Mouse (Mus musculus) cortical plate, adult 2 months (tissue): ENCODE measurements around the gene Gprin1. TPM values are rescaled to one million over a fixed set of nuclear protein-coding genes. Genes with fewer than 3 reads are reported as not detected.

Experiments
- H3K27ac ChIP-seq: fragments of 200-500 bp; 2 replicates; pipeline ENCODE4 v1.5.1; 2012; ENCODE audit warnings: low read length, control low read depth, inconsistent platforms; ENCODE audit not compliant: insufficient read depth
- H3K4me1 ChIP-seq: fragments of 200-500 bp; 2 replicates; pipeline ENCODE4 v1.6.1; 2011; ENCODE audit warnings: low read length; ENCODE audit not compliant: control insufficient read depth, insufficient read depth
- H3K4me3 ChIP-seq: fragments of 200-500 bp; 2 replicates; pipeline ENCODE4 v1.5.1; 2011; ENCODE audit warnings: mild to moderate bottlenecking, low read length, control low read depth; ENCODE audit not compliant: insufficient read depth
- CTCF ChIP-seq: fragments of 200-500 bp; IDR thresholded peaks from 2 replicates; pipeline ENCODE4 v1.5.1; 2011; ENCODE audit warnings: mild to moderate bottlenecking, control low read depth, low read length; ENCODE audit not compliant: insufficient read depth; ENCODE audit errors: extremely low read depth
- POLR2A ChIP-seq: fragments of 200-500 bp; IDR thresholded peaks from 2 replicates; pipeline ENCODE4 v1.6.1; 2011; ENCODE audit warnings: mild to moderate bottlenecking, low read length, control low read depth; ENCODE audit not compliant: insufficient read depth; ENCODE audit errors: extremely low read depth
- polyA plus RNA-seq: library from polyadenylated mRNA; depleted of rRNA; stranded (reverse); fragments of >200 nt; gene quantifications from 2 replicates; pipeline ENCODE4 v1.2.3, GENCODE M21; 2012

Gene Gprin1
- polyA plus RNA-seq, 1 experiment: 57.2 TPM

- TF ChIP-seq CTCF (no peak), POLR2A (peak; percentile 37; the same call in 1 of the 2 replicates)
- H3K27ac ChIP-seq: peak overlapping the region; percentile 30
- H3K4me3 ChIP-seq: no peak overlapping the region
- H3K4me1 ChIP-seq: peaks cover 16% of the 10 kb centered on the region
These were observed 9.8 kb upstream of the Gprin1 start for GRCm38 (mm10) chr13:54759496-54759895.

GRCm38 (mm10) chr13:54758756-54759470 lies 9.2 kb upstream of the Gprin1 start:
- Histone ChIP-seq H3K27ac (peak overlapping the region; percentile 47; the same call in 1 of the 2 replicates), H3K4me3 (no peak overlapping the region; the same call in 1 of the 2 replicates), H3K4me1 (peaks cover 17% of the 10 kb centered on the region)
- no peak for TF ChIP-seq POLR2A

GRCm38 (mm10) chr13:54758045-54758755 lies 8.5 kb upstream of the Gprin1 start:
- Histone ChIP-seq H3K27ac (peak overlapping the region; percentile 85), H3K4me1 (peaks cover 24% of the 10 kb centered on the region), H3K4me3 (peak overlapping the region; percentile 13)
- TF ChIP-seq CTCF: peak; percentile 81
- peak; percentile 89 for TF ChIP-seq POLR2A

GRCm38 (mm10) chr13:54757093-54757830 lies 7.6 kb upstream of the Gprin1 start:
- H3K27ac ChIP-seq: peak overlapping the region; percentile 85
- TF ChIP-seq CTCF (no peak), POLR2A (no peak)
- H3K4me3 ChIP-seq: peak overlapping the region; percentile 13
- peaks cover 29% of the 10 kb centered on the region for H3K4me1 ChIP-seq

DNA sequence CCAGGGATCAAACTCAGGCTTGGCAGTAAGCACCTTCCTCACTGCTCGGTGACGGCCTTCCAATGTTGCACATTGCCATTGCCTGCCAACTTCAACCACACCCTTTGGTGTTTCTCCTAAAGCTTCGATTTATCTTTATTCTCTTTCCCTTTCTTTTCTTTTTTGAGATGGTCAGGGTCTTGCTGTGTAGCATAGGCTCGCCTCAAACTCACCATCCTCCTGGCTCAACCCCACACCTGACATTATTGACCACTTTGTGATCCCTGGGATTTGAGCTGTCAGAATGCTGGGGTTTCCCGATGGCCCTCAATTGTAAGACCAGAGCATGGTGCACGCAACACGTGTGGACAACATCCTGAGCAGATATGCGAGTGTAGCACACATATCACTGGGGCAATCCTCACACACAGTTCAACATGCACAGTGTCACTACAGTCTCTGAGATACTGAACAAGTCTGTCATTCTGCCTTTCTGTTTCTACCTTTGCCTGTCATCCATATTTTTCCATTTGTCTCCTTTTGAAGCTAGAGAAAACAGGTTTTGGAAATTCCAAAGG lies 6.6 kb upstream of the Gprin1 start:
- H3K27ac ChIP-seq: peak overlapping the region; percentile 54
- TF ChIP-seq POLR2A (no peak), CTCF (no peak)
- peaks cover 34% of the 10 kb centered on the region for H3K4me1 ChIP-seq
- no peak overlapping the region for H3K4me3 ChIP-seq

DNA sequence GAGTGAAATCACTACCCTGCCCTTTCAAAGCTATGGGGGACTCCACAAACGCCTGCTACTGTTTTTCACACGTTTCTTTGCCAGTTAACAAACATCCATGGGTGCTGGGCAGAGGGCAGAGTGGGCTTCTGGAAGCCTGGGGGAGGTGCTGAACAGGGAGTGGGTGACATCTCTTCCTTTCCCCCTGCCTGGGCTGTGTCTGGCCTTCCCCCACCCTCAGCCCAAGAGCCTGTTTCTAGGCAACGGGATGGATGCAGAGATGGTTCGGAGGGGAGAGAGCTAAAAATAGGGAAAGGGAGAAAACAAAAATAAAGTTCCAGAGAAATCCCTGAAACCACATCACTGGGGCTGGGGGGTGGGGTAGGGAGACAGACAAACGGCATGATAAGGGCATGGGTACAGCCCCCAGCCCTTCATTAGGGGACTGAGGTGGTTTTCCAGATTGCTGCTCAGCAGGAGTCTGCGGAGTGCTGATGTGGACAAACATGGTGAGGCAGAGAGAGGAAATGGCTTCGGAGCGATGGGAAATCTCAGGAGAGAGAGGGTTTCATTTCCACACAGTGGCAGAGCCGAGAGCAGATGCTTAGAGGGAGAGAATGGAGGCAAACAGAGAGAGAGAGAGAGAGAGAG lies 5.6 kb upstream of the Gprin1 start:
- Histone ChIP-seq H3K4me3 (no peak overlapping the region), H3K4me1 (peaks cover 31% of the 10 kb centered on the region), H3K27ac (peak overlapping the region; percentile 89)
- TF ChIP-seq CTCF (no peak), POLR2A (no peak)

DNA sequence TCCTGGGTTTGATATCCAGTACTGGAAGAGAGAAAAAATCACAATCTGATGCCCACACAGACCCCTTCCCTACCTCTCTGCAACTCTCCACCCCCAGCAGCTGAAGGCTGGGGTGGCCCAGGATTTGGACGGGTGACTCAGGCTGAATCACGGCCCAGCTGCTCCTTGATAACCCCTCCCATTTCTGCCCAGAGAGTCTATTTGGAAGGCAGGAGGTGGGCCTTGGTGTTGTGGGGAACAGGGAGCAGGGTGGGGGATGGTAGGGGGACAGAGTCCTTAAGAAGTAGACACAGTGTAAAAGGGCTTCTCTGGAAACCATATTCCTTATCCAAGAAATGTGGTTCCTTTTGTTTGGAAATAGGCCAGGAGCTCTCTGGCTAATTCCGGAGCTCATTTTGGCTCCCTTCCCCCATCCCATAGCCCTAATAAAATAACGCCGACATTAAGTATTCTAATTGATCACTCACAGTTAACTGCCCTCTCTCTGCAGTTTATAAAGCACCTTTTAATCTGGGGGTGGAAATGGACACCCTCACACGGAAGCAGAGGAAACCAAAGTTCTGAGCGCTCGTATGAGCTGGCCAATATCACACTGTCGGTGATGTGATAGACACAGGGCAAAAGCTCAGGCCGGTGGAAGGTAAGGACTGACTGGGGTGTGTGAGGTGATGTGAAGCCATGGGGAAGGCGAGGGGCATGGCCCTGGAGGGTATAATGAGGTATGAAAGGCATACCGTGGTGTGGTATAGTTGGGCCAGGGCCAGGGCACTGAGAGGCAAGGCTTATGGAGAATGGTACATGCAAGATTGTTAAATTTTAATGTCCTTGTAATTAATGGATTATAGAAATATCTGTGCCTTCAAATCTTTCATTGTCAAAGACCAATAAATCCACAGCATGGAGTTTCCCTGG lies 4.8 kb upstream of the Gprin1 start:
- H3K4me1 ChIP-seq: peaks cover 29% of the 10 kb centered on the region
- peak overlapping the region; percentile 38 for H3K27ac ChIP-seq
- TF ChIP-seq POLR2A (no peak), CTCF (no peak)

DNA sequence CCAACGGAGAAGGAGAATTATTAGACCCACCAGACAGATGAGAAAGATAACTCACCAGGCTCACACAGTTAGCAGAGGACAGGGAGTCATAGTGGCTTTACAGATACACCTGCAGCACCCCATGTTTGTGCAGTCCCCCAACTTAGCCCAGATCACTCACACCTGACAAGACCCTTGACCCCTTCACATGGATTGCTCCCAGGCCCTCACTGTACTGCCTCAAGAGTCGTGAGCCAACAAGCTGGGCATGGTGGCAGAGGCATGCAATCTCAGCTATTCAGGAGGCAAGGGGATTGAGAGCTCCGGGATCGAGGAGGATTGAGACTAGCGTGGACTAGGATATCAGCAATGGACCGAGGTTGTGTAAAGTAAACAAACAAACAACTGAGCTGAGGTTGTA lies 4.1 kb upstream of the Gprin1 start:
- TF ChIP-seq POLR2A: no peak
- no peak for TF ChIP-seq CTCF
- Histone ChIP-seq H3K4me3 (no peak overlapping the region), H3K4me1 (peaks cover 27% of the 10 kb centered on the region), H3K27ac (peak overlapping the region; percentile 15)

More for the DNA sequence above, 4.8 kb upstream of the Gprin1 start:
- no peak overlapping the region for H3K4me3 ChIP-seq

DNA sequence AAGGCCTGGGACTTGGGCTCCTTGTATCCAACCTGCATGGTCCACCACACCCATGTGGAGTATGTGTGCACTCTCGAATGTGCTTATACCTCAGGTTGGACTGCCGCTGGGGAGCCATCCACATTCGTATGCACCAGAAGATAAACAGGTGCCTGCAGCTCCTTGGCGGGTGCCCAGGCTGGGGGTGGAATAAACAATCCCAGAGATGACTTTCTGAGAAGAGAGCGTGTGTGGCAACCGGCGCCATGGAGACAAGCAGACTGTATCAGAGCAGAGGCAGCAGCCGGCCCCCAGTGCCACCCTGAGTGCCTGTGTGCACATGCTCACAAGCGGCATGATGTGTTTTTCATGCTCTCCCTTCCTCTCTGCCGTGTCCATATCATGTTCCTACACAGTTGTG lies 3.0 kb upstream of the Gprin1 start:
- peaks cover 32% of the 10 kb centered on the region for H3K4me1 ChIP-seq
- TF ChIP-seq POLR2A: 0 out of 2 replicates have a peak, but pooled peaks have one; percentile 30
- no peak for TF ChIP-seq CTCF
- no peak overlapping the region for H3K4me3 ChIP-seq
- H3K27ac ChIP-seq: peak overlapping the region; percentile 73
